ENCODE assay signal across 13 mouse cellular contexts in genomic region chr2:84647051-84647568, GRCm38 (mm10). TPM values are rescaled to one million over a fixed set of nuclear protein-coding genes. Genes with fewer than 3 reads are reported as not detected.
DNase-seq lines count a peak whose midpoint lies in the region; ATAC-seq and TF ChIP-seq lines count a peak whose summit lies in the region.
"Had no signal": no experiment of that assay in that cellular context is flagged by ENCODE, and none has a peak within 500 bp of the region (broad histone marks: within the 10 kb centered on the region; RNA-seq: fewer than 3 reads in every experiment).

No protein-coding gene starts in this region.

- no peak overlapping the region for H3K27ac ChIP-seq in heart, embryonic 11.5 days (ENCODE audit: low read depth, low read length)
- H3K27ac ChIP-seq in intestine, embryonic 16.5 days (ENCODE audit: low read length): no peak overlapping the region
- H3K27ac ChIP-seq in stomach, postnatal 0 days (replicated peaks): no peak overlapping the region; the same call in 1 of the 2 replicates

- WGBS in heart, embryonic 11.5 days (ENCODE audit: insufficient replicate concordance): 84% methylated on average over 6 of the region's 6 CpGs
- 79% methylated on average over 6 of the region's 6 CpGs for WGBS in intestine, embryonic 16.5 days
- WGBS in stomach, postnatal 0 days: 72% methylated on average over 6 of the region's 6 CpGs

- H3K9ac ChIP-seq in heart, embryonic 11.5 days (ENCODE audit: low read depth, low read length): no peak overlapping the region
- peak overlapping the region; percentile 14; the same call in 1 of the 2 replicates for H3K9ac ChIP-seq in intestine, embryonic 16.5 days (ENCODE audit: low read depth, low read length)
- 0 out of 2 replicates have a peak overlapping the region, but pooled peaks have one; percentile 13 for H3K9ac ChIP-seq in stomach, postnatal 0 days (ENCODE audit: low read length)

- no peak for TF ChIP-seq CTCF in stomach, postnatal 0 days (IDR thresholded peaks at IDR 0.05; ENCODE audit: low read depth)

- H3K4me1 ChIP-seq in heart, embryonic 11.5 days (ENCODE audit: control insufficient read depth, insufficient read depth, low read length): peaks cover 30% of the 10 kb centered on the region
- H3K4me1 ChIP-seq in megakaryocyte, embryonic 14.5 days: peaks cover 47% of the 10 kb centered on the region
- peaks cover 22% of the 10 kb centered on the region for H3K4me1 ChIP-seq in intestine, embryonic 16.5 days (ENCODE audit: control insufficient read depth, insufficient read depth, low read length)
- H3K4me1 ChIP-seq in stomach, postnatal 0 days (replicated peaks; ENCODE audit: control insufficient read depth, insufficient read depth): no peaks in the 10 kb centered on the region; the same call in 1 of the 2 replicates

- H3K27me3 ChIP-seq in heart, embryonic 11.5 days (ENCODE audit: control insufficient read depth, insufficient read depth, low read length): no peaks in the 10 kb centered on the region
- no peaks in the 10 kb centered on the region for H3K27me3 ChIP-seq in megakaryocyte, embryonic 14.5 days (replicated peaks)
- H3K27me3 ChIP-seq in intestine, embryonic 16.5 days (replicated peaks; ENCODE audit: control insufficient read depth, insufficient read depth, low read length): no peaks in the 10 kb centered on the region
- no peaks in the 10 kb centered on the region for H3K27me3 ChIP-seq in stomach, postnatal 0 days (ENCODE audit: control insufficient read depth, insufficient read depth, low read length)

- no peak for TF ChIP-seq EP300 in stomach, postnatal 0 days (optimal IDR thresholded peaks at IDR 0.05)

- H3K36me3 ChIP-seq in heart, embryonic 11.5 days (ENCODE audit: control insufficient read depth, insufficient read depth, low read length): no peaks in the 10 kb centered on the region
- H3K36me3 ChIP-seq in megakaryocyte, embryonic 14.5 days (replicated peaks; ENCODE audit: low read length): peaks cover 11% of the 10 kb centered on the region
- H3K36me3 ChIP-seq in intestine, embryonic 16.5 days (ENCODE audit: control insufficient read depth, insufficient read depth, low read length): no peaks in the 10 kb centered on the region
- no peaks in the 10 kb centered on the region for H3K36me3 ChIP-seq in stomach, postnatal 0 days (ENCODE audit: control insufficient read depth, insufficient read depth, low read length)

- H3K4me2 ChIP-seq in heart, embryonic 11.5 days: peak overlapping the region; percentile 63
- peak overlapping the region; percentile 68 for H3K4me2 ChIP-seq in intestine, embryonic 16.5 days (ENCODE audit: low read depth, low read length)
- peak overlapping the region; percentile 49 for H3K4me2 ChIP-seq in stomach, postnatal 0 days (replicated peaks; ENCODE audit: low read depth)

- H3K9me3 ChIP-seq in heart, embryonic 11.5 days (replicated peaks; ENCODE audit: control insufficient read depth, low read length): no peaks in the 10 kb centered on the region
- H3K9me3 ChIP-seq in megakaryocyte, embryonic 14.5 days: no peaks in the 10 kb centered on the region
- H3K9me3 ChIP-seq in intestine, embryonic 16.5 days (ENCODE audit: control insufficient read depth, low read length): no peaks in the 10 kb centered on the region
- H3K9me3 ChIP-seq in stomach, postnatal 0 days (ENCODE audit: control insufficient read depth, low read length): no peaks in the 10 kb centered on the region

- ATAC-seq in heart, embryonic 11.5 days (replicated peaks; ENCODE audit: insufficient number of reproducible peaks, low FRiP score, low TSS enrichment): no peak
- no peak for ATAC-seq in megakaryocyte, adult 5-6 weeks (ENCODE audit: poor library complexity, severe bottlenecking)
- ATAC-seq in intestine, embryonic 16.5 days: no peak
- ATAC-seq in stomach, postnatal 0 days (ENCODE audit: low FRiP score, low TSS enrichment): no peak

- 0 out of 2 replicates have a peak overlapping the region, but pooled peaks have one; percentile 5 for H3K4me3 ChIP-seq in heart, embryonic 11.5 days (ENCODE audit: low read depth, low read length)
- peak overlapping the region; percentile 14 for H3K4me3 ChIP-seq in megakaryocyte, embryonic 14.5 days (replicated peaks)
- H3K4me3 ChIP-seq in intestine, embryonic 16.5 days (ENCODE audit: low read length): peak overlapping the region; percentile 25
- H3K4me3 ChIP-seq in stomach, postnatal 0 days (ENCODE audit: low read depth, low read length): peak overlapping the region; percentile 71

- no peak for DNase-seq in heart, postnatal 4 days
- DNase-seq in stomach, postnatal 0 days (ENCODE audit: low spot score): no peak
- DNase-seq in spleen, postnatal 14 days (ENCODE audit: low spot score in 2 of 2): no peak
- DNase-seq in thymus, postnatal 0 days (ENCODE audit: low spot score): no peak
- DNase-seq: lung, postnatal 4 days had no signal

RNA-seq across cellular contexts. Expression of gene Ctnnd1, which starts 3.5 kb away (rescaled TPM):
- polyA plus RNA-seq in heart, embryonic 11.5 days (2014; fragmentation: Nextera tagmentation; extraction: Ambion mirVana): 71.2 and 77.5 TPM in 2 replicates
- 100 to 1,000 TPM; 161 to 162 TPM for total RNA-seq in heart, postnatal 4 days (2021)
- polyA plus RNA-seq in megakaryocyte, embryonic 14.5 days (2012; ENCODE audit: insufficient read depth, low replicate concordance): 0.71 and 4.4 TPM in 2 replicates
- total RNA-seq in megakaryocyte, adult 5-6 weeks (2015): 14.9 and 20.9 TPM in 2 replicates
- 14.8 and 17.8 TPM in 2 replicates for total RNA-seq in megakaryocyte, adult 5-6 weeks (2017)
- 57.2 and 64.1 TPM in 2 replicates for polyA plus RNA-seq in intestine, embryonic 16.5 days (2015; fragmentation: Nextera tagmentation; extraction: Ambion mirVana)
- polyA plus RNA-seq in stomach, postnatal 0 days (2015; fragmentation: Nextera tagmentation; extraction: Ambion mirVana): 34.5 and 38.8 TPM in 2 replicates
- 6.9 and 7.0 TPM in 2 replicates for polyA plus RNA-seq in thymus, postnatal 0 days (2015; fragmentation: Nextera tagmentation; extraction: Ambion mirVana)

RNA-seq across cellular contexts. Expression of gene Btbd18, which starts 11.8 kb away (rescaled TPM):
- polyA plus RNA-seq in heart, embryonic 11.5 days (2014; fragmentation: Nextera tagmentation; extraction: Ambion mirVana): 0.14 and 0.20 TPM in 2 replicates
- under 1 TPM in 1 of 2 experiments, not detected in 1; 0.11 TPM for total RNA-seq in heart, postnatal 4 days (2021)
- polyA plus RNA-seq in megakaryocyte, embryonic 14.5 days (2012; ENCODE audit: insufficient read depth, low replicate concordance): 0.02 TPM in 1 of 2 replicates, not detected in the other
- total RNA-seq in megakaryocyte, adult 5-6 weeks (2015): 0.07 TPM in 1 of 2 replicates, not detected in the other
- not detected in 2 replicates for total RNA-seq in megakaryocyte, adult 5-6 weeks (2017)
- 0.07 and 0.12 TPM in 2 replicates for polyA plus RNA-seq in intestine, embryonic 16.5 days (2015; fragmentation: Nextera tagmentation; extraction: Ambion mirVana)
- 0.07 and 0.11 TPM in 2 replicates for polyA plus RNA-seq in stomach, postnatal 0 days (2015; fragmentation: Nextera tagmentation; extraction: Ambion mirVana)
- 0.06 and 0.31 TPM in 2 replicates for polyA plus RNA-seq in thymus, postnatal 0 days (2015; fragmentation: Nextera tagmentation; extraction: Ambion mirVana)
- total RNA-seq: layer of hippocampus, postnatal 14 days had no signal
- polyA plus RNA-seq: gonadal fat pad, adult 2 months had no signal

RNA-seq across cellular contexts. Expression of gene Selenoh, which starts 23.5 kb away (rescaled TPM):
- 298 and 299 TPM in 2 replicates for polyA plus RNA-seq in heart, embryonic 11.5 days (2014; fragmentation: Nextera tagmentation; extraction: Ambion mirVana)
- total RNA-seq in heart, postnatal 4 days (2021): 100 to 1,000 TPM; 109 to 112 TPM
- 72.9 and 130 TPM in 2 replicates for polyA plus RNA-seq in megakaryocyte, embryonic 14.5 days (2012; ENCODE audit: insufficient read depth, low replicate concordance)
- total RNA-seq in megakaryocyte, adult 5-6 weeks (2015): 126 and 155 TPM in 2 replicates
- 76.2 and 102 TPM in 2 replicates for total RNA-seq in megakaryocyte, adult 5-6 weeks (2017)
- polyA plus RNA-seq in intestine, embryonic 16.5 days (2015; fragmentation: Nextera tagmentation; extraction: Ambion mirVana): 184 and 206 TPM in 2 replicates
- 111 and 123 TPM in 2 replicates for polyA plus RNA-seq in stomach, postnatal 0 days (2015; fragmentation: Nextera tagmentation; extraction: Ambion mirVana)
- polyA plus RNA-seq in thymus, postnatal 0 days (2015; fragmentation: Nextera tagmentation; extraction: Ambion mirVana): 294 and 310 TPM in 2 replicates

RNA-seq across cellular contexts. Expression of gene Gm28635, which starts 30.7 kb away (rescaled TPM):
- polyA plus RNA-seq in heart, embryonic 11.5 days (2014; fragmentation: Nextera tagmentation; extraction: Ambion mirVana): not detected in 2 replicates
- total RNA-seq in heart, postnatal 4 days (2021): 10 to 100 TPM; 15.3 to 22.6 TPM
- polyA plus RNA-seq in megakaryocyte, embryonic 14.5 days (2012; ENCODE audit: insufficient read depth, low replicate concordance): not detected in 2 replicates
- not detected in 2 replicates for total RNA-seq in megakaryocyte, adult 5-6 weeks (2015)
- not detected in 2 replicates for total RNA-seq in megakaryocyte, adult 5-6 weeks (2017)
- polyA plus RNA-seq in intestine, embryonic 16.5 days (2015; fragmentation: Nextera tagmentation; extraction: Ambion mirVana): not detected in 2 replicates
- polyA plus RNA-seq in stomach, postnatal 0 days (2015; fragmentation: Nextera tagmentation; extraction: Ambion mirVana): not detected in 2 replicates
- not detected in 2 replicates for polyA plus RNA-seq in thymus, postnatal 0 days (2015; fragmentation: Nextera tagmentation; extraction: Ambion mirVana)
- polyA plus RNA-seq: embryonic facial prominence, embryonic 11.5 days; gonadal fat pad, adult 2 months; testis, adult 2 months had no signal

RNA-seq across cellular contexts. Expression of gene Med19, which starts 31.1 kb away (rescaled TPM):
- polyA plus RNA-seq in heart, embryonic 11.5 days (2014; fragmentation: Nextera tagmentation; extraction: Ambion mirVana): 41.8 and 42.1 TPM in 2 replicates
- total RNA-seq in heart, postnatal 4 days (2021): 10 to 100 TPM; 18.9 to 20.2 TPM
- polyA plus RNA-seq in megakaryocyte, embryonic 14.5 days (2012; ENCODE audit: insufficient read depth, low replicate concordance): 8.7 and 9.7 TPM in 2 replicates
- 22.4 and 24.5 TPM in 2 replicates for total RNA-seq in megakaryocyte, adult 5-6 weeks (2015)
- 16.1 and 20.2 TPM in 2 replicates for total RNA-seq in megakaryocyte, adult 5-6 weeks (2017)
- 29.0 and 31.6 TPM in 2 replicates for polyA plus RNA-seq in intestine, embryonic 16.5 days (2015; fragmentation: Nextera tagmentation; extraction: Ambion mirVana)
- 18.1 and 18.2 TPM in 2 replicates for polyA plus RNA-seq in stomach, postnatal 0 days (2015; fragmentation: Nextera tagmentation; extraction: Ambion mirVana)
- polyA plus RNA-seq in thymus, postnatal 0 days (2015; fragmentation: Nextera tagmentation; extraction: Ambion mirVana): 32.5 and 33.3 TPM in 2 replicates

Comparison
In these comparisons a context has a peak if more than half of its experiments do, and no peak if none do; other contexts are left out.
1. H3K4me3 ChIP-seq: peak in every context shown above with its lines; median percentile 71 in stomach, postnatal 0 days; 25 in intestine, embryonic 16.5 days; 14 in megakaryocyte, embryonic 14.5 days; 5 in heart, embryonic 11.5 days.